Mouse (Mus musculus) spleen, adult 12 weeks (tissue): ENCODE data around the gene Ak5.

ENCODE experiments used
- DNase-seq: peaks from one replicate; pipeline ENCODE4 v3.0.0; 2022; ENCODE audit warnings: low spot score

The Ak5 gene

GRCm38 (mm10) chr3:152516569-152516968, 151.6 kb downstream of the Ak5 start:
- no peak for DNase-seq

- no peak for DNase-seq
Observed at GRCm38 (mm10) chr3:152515959-152516358, 152.2 kb downstream of the Ak5 start.

GRCm38 (mm10) chr3:152512517-152512916, 155.6 kb downstream of the Ak5 start:
- DNase-seq: no peak

- no peak for DNase-seq
Observed at GRCm38 (mm10) chr3:152509268-152509667, 158.9 kb downstream of the Ak5 start.

GRCm38 (mm10) chr3:152508419-152508993, 159.7 kb downstream of the Ak5 start:
- DNase-seq: no peak

GRCm38 (mm10) chr3:152507900-152508299, 160.3 kb downstream of the Ak5 start:
- no peak for DNase-seq

GRCm38 (mm10) chr3:152498968-152499696, 169.0 kb downstream of the Ak5 start:
- DNase-seq: no peak

- no peak for DNase-seq
Observed at GRCm38 (mm10) chr3:152497842-152498241, 170.3 kb downstream of the Ak5 start.

- DNase-seq: no peak
Observed at GRCm38 (mm10) chr3:152497084-152497483, 171.1 kb downstream of the Ak5 start.

- DNase-seq: no peak
Observed at GRCm38 (mm10) chr3:152495415-152495898, 172.7 kb downstream of the Ak5 start.

GRCm38 (mm10) chr3:152494667-152495360, 173.3 kb downstream of the Ak5 start:
- DNase-seq: no peak

GRCm38 (mm10) chr3:152493813-152494212, 174.3 kb downstream of the Ak5 start:
- DNase-seq: no peak

- DNase-seq: no peak
Observed at GRCm38 (mm10) chr3:152492241-152492640, 175.9 kb downstream of the Ak5 start.

GRCm38 (mm10) chr3:152490423-152490822, 177.7 kb downstream of the Ak5 start:
- no peak for DNase-seq

- DNase-seq: no peak
Observed at GRCm38 (mm10) chr3:152488964-152489363, 179.2 kb downstream of the Ak5 start.

GRCm38 (mm10) chr3:152484206-152484605, 184.0 kb downstream of the Ak5 start:
- DNase-seq: no peak

GRCm38 (mm10) chr3:152483800-152484199, 184.4 kb downstream of the Ak5 start:
- DNase-seq: no peak

- DNase-seq: no peak
Observed at GRCm38 (mm10) chr3:152482182-152482581, 186.0 kb downstream of the Ak5 start.

GRCm38 (mm10) chr3:152480336-152480735, 187.8 kb downstream of the Ak5 start:
- DNase-seq: no peak

- peak; percentile 46 for DNase-seq
Observed at GRCm38 (mm10) chr3:152478599-152479435, 189.3 kb downstream of the Ak5 start.

- DNase-seq: peak; percentile 57
Observed at GRCm38 (mm10) chr3:152477796-152478527, 190.2 kb downstream of the Ak5 start.
